Mouse (Mus musculus) kidney, embryonic 15.5 days (tissue): Measurements from ENCODE around the gene Cnga3. TPM values are rescaled to one million over a fixed set of nuclear protein-coding genes. Genes with fewer than 3 reads are reported as not detected.

ENCODE experiments used
- ATAC-seq: fragments of 200-750 bp; cut with Nextera tagmentation; replicated peaks from 2 replicates; pipeline ENCODE4 v1.8.0; 2017; ENCODE audit warnings: moderate TSS enrichment; ENCODE audit not compliant: low FRiP score
- H3K27ac ChIP-seq: fragments of 300-500 bp; sonication (generic); 2 replicates; pipeline ENCODE4 v1.5.1; 2015; ENCODE audit warnings: mild to moderate bottlenecking, inconsistent platforms
- H3K27me3 ChIP-seq: fragments of 300-500 bp; sonication (generic); 2 replicates; pipeline ENCODE4 v1.6.1; 2015; ENCODE audit warnings: inconsistent platforms
- H3K36me3 ChIP-seq: fragments of 300-500 bp; sonication (generic); 2 replicates; pipeline ENCODE4 v1.6.1; 2015; ENCODE audit warnings: inconsistent platforms
- H3K4me1 ChIP-seq: fragments of 300-500 bp; sonication (generic); 2 replicates; pipeline ENCODE4 v1.6.1; 2015; ENCODE audit warnings: inconsistent platforms
- H3K4me2 ChIP-seq: fragments of 300-500 bp; sonication (generic); 2 replicates; pipeline ENCODE4 v1.6.1; 2015; ENCODE audit warnings: moderate library complexity, mild to moderate bottlenecking, inconsistent platforms
- H3K4me3 ChIP-seq: fragments of 300-500 bp; sonication (generic); replicated peaks from 2 replicates; pipeline ENCODE4 v1.5.1; 2015; ENCODE audit warnings: mild to moderate bottlenecking, inconsistent platforms
- H3K9ac ChIP-seq: fragments of 300-500 bp; sonication (generic); 2 replicates; pipeline ENCODE4 v1.6.1; 2015; ENCODE audit warnings: mild to moderate bottlenecking, inconsistent platforms
- H3K9me3 ChIP-seq: fragments of 300-500 bp; sonication (generic); replicated peaks from 2 replicates; pipeline ENCODE4 v1.6.1; 2016; ENCODE audit warnings: inconsistent platforms
- WGBS: fragments of 180-500 bp; shearing (Covaris S2); methylation state at CpG from one replicate; pipeline ENCODE4 v1.1.7; 2015; ENCODE audit warnings: mixed read lengths; 5-methylcytosine and 5-hydroxymethylcytosine counted together
- polyA plus RNA-seq: library from polyadenylated mRNA; unstranded; fragments of >200 nt; fragmentation: Nextera tagmentation; extraction: Ambion mirVana; gene quantifications from 2 replicates; pipeline ENCODE4 v1.2.1, GENCODE M21; 2015

Gene Cnga3
- polyA plus RNA-seq, 1 experiment from 2014 or later: 0.13 TPM

GRCm38 (mm10) chr1:37309939-37310515, 95.8 kb downstream of the Cnga3 start:
- no peak overlapping the region for H3K4me2 ChIP-seq
- ATAC-seq: no peak
- no peak overlapping the region for H3K27ac ChIP-seq
- no peaks in the 10 kb centered on the region for H3K27me3 ChIP-seq
- H3K9ac ChIP-seq: no peak overlapping the region
- H3K4me3 ChIP-seq: no peak overlapping the region
- H3K9me3 ChIP-seq: no peaks in the 10 kb centered on the region
- no peaks in the 10 kb centered on the region for H3K36me3 ChIP-seq
- H3K4me1 ChIP-seq: peaks cover 27% of the 10 kb centered on the region
- 87% methylated on average over 4 of the region's 4 CpGs for WGBS

Other genes with a start within 250 kb of the Cnga3 start
- 0.51 TPM in 1 of 2 replicates, not detected in the other for gene Vwa3b, start 187.8 kb upstream of the Cnga3 start, polyA plus RNA-seq
- gene Inpp4a, start 85.4 kb downstream of the Cnga3 start, polyA plus RNA-seq: 18.7 and 20.5 TPM in 2 replicates
- 48.8 and 48.9 TPM in 2 replicates for gene Coa5, start 215.7 kb downstream of the Cnga3 start, polyA plus RNA-seq
- 128 and 140 TPM in 2 replicates for gene Unc50, start 215.7 kb downstream of the Cnga3 start, polyA plus RNA-seq